Mouse (Mus musculus): Measurements from ENCODE around the gene Nr1h4. TPM values are rescaled to one million over a fixed set of nuclear protein-coding genes. Genes with fewer than 3 reads are reported as not detected.

The Nr1h4 gene
- polyA plus RNA-seq (2012; rRNA removed), result 0.08 TPM in 2 replicates

DNA sequence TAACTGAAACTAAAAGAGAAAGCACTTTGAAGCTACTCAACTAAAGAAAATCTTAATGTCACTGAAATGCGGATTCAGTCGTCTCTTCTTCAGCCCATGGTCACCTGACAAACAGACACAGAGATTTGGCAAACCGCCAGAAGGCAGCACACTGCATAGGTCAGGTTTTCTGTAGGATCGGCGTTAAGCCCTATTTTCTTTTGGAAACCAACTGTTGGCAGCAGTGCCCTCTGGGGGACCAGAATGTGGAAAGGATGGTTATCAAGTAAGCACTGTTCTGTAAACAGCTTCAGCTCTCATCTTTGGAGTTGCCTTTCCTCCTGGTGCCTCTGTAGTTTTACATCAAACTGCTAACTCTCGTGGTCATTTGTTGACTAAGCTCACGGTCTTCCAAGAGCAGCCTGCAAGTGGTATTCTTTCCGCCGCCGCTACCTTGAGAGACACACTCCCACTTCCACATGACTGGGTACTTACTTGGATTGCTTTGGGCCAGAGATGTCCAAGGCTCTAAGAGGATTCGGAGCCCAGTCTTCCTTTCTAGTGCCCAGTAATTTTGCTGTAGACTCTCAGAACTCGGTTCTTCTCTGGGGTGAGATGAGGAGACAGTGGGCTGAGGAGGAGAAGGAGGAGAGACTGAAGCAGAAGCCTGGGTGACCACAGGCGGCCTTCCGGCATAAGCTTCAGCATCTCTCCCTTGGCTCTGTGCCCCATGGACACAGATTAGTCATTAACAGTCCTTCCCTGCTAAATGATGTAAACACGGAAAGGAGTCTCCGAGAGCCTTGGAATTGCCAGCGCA is at the start of gene Nr1h4:
Gene Nr1h4, minus strand, starts transcription at position 657 of the 799 bp plus-strand sequence.
- no peak within 1 kb of the TSS for H3K27ac ChIP-seq (ENCODE audit: insufficient read depth, low read length)
- no peak for DNase-seq (ENCODE audit: low read depth in 1 of 2, low spot score in 2 of 2)
- H3K4me1 ChIP-seq (ENCODE audit: control insufficient read depth, insufficient read depth, insufficient read length), result no peaks in the 10 kb centered on the region
- no peak for TF ChIP-seq POLR2A (IDR thresholded peaks at IDR 0.05; ENCODE audit: low read depth, low read length)
- no peak for TF ChIP-seq CTCF (IDR thresholded peaks at IDR 0.05; ENCODE audit: extremely low read depth, insufficient read depth, insufficient read length, insufficient replicate concordance)
- no peaks in the 10 kb centered on the region for H3K36me3 ChIP-seq (ENCODE audit: control insufficient read depth, insufficient read depth, low read length)
- WGBS, result 81% methylated on average over 17 of the region's 17 CpGs
- H3K27me3 ChIP-seq (ENCODE audit: control insufficient read depth, insufficient read depth, low read length), result no peaks in the 10 kb centered on the region
- H3K4me3 ChIP-seq (ENCODE audit: extremely low read depth, insufficient read depth, insufficient read length), result no peak within 1 kb of the TSS

- DNase-seq (ENCODE audit: low read depth in 1 of 2, low spot score in 2 of 2), result no peak
- no peaks in the 10 kb centered on the region for H3K27me3 ChIP-seq (ENCODE audit: control insufficient read depth, insufficient read depth, low read length)
- H3K4me3 ChIP-seq (ENCODE audit: extremely low read depth, insufficient read depth, insufficient read length), result no peak overlapping the region
- no peaks in the 10 kb centered on the region for H3K36me3 ChIP-seq (ENCODE audit: control insufficient read depth, insufficient read depth, low read length)
- H3K4me1 ChIP-seq (ENCODE audit: control insufficient read depth, insufficient read depth, insufficient read length), result no peaks in the 10 kb centered on the region
- TF ChIP-seq POLR2A (IDR thresholded peaks at IDR 0.05; ENCODE audit: low read depth, low read length) (no peak), CTCF (IDR thresholded peaks at IDR 0.05; ENCODE audit: extremely low read depth, insufficient read depth, insufficient read length, insufficient replicate concordance) (no peak)
- no peak overlapping the region for H3K27ac ChIP-seq (ENCODE audit: insufficient read depth, low read length)
- WGBS, result 80% methylated on average over 4 of the region's 4 CpGs
Measured at GRCm38 (mm10) chr10:89578801-89579200, 45.4 kb upstream of the Nr1h4 start.

- 83% methylated on average over 3 of the region's 3 CpGs for WGBS
- H3K27me3 ChIP-seq (ENCODE audit: control insufficient read depth, insufficient read depth, low read length), result no peaks in the 10 kb centered on the region
- no peak for TF ChIP-seq POLR2A (IDR thresholded peaks at IDR 0.05; ENCODE audit: low read depth, low read length)
- no peak for TF ChIP-seq CTCF (IDR thresholded peaks at IDR 0.05; ENCODE audit: extremely low read depth, insufficient read depth, insufficient read length, insufficient replicate concordance)
- H3K4me1 ChIP-seq (ENCODE audit: control insufficient read depth, insufficient read depth, insufficient read length), result no peaks in the 10 kb centered on the region
- no peak overlapping the region for H3K4me3 ChIP-seq (ENCODE audit: extremely low read depth, insufficient read depth, insufficient read length)
- H3K36me3 ChIP-seq (ENCODE audit: control insufficient read depth, insufficient read depth, low read length), result no peaks in the 10 kb centered on the region
- H3K27ac ChIP-seq (ENCODE audit: insufficient read depth, low read length), result no peak overlapping the region
- DNase-seq (ENCODE audit: low read depth in 1 of 2, low spot score in 2 of 2), result no peak
Measured at GRCm38 (mm10) chr10:89577666-89578065, 44.3 kb upstream of the Nr1h4 start.

DNA sequence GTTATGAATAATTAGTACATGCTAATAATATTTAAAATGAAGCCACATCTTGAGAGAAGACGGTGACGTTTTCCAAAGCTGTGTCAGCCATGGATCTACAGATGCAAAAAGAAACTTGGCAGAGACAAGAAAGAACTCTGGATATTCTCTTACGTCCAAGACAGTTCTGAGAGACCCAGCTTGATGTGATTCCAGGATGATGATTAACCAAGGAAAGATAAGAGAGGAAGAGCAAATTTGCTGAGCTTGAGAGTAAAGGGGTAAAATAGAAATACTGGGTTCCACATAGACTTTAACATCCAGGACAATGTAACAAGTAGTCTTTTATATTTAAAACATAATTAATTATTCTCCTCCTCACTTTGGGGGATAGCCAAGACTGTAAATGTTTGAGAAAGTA is 40.0 kb upstream of the Nr1h4 start:
- no peak overlapping the region for H3K27ac ChIP-seq (ENCODE audit: insufficient read depth, low read length)
- no peak overlapping the region for H3K4me3 ChIP-seq (ENCODE audit: extremely low read depth, insufficient read depth, insufficient read length)
- no peaks in the 10 kb centered on the region for H3K36me3 ChIP-seq (ENCODE audit: control insufficient read depth, insufficient read depth, low read length)
- H3K27me3 ChIP-seq (ENCODE audit: control insufficient read depth, insufficient read depth, low read length), result no peaks in the 10 kb centered on the region
- DNase-seq (ENCODE audit: low read depth in 1 of 2, low spot score in 2 of 2), result no peak
- TF ChIP-seq CTCF (IDR thresholded peaks at IDR 0.05; ENCODE audit: extremely low read depth, insufficient read depth, insufficient read length, insufficient replicate concordance) (no peak), POLR2A (IDR thresholded peaks at IDR 0.05; ENCODE audit: low read depth, low read length) (no peak)
- H3K4me1 ChIP-seq (ENCODE audit: control insufficient read depth, insufficient read depth, insufficient read length), result no peaks in the 10 kb centered on the region
- WGBS, result 91% methylated on average over 3 of the region's 3 CpGs

GRCm38 (mm10) chr10:89572946-89573345 is 39.6 kb upstream of the Nr1h4 start:
- Histone ChIP-seq H3K36me3 (ENCODE audit: control insufficient read depth, insufficient read depth, low read length) (no peaks in the 10 kb centered on the region), H3K27me3 (ENCODE audit: control insufficient read depth, insufficient read depth, low read length) (no peaks in the 10 kb centered on the region), H3K27ac (ENCODE audit: insufficient read depth, low read length) (no peak overlapping the region), H3K4me1 (ENCODE audit: control insufficient read depth, insufficient read depth, insufficient read length) (no peaks in the 10 kb centered on the region), H3K4me3 (ENCODE audit: extremely low read depth, insufficient read depth, insufficient read length) (no peak overlapping the region)
- 60% methylated on average over 6 of the region's 6 CpGs for WGBS
- DNase-seq (ENCODE audit: low read depth in 1 of 2, low spot score in 2 of 2), result no peak
- TF ChIP-seq POLR2A (IDR thresholded peaks at IDR 0.05; ENCODE audit: low read depth, low read length) (no peak), CTCF (IDR thresholded peaks at IDR 0.05; ENCODE audit: extremely low read depth, insufficient read depth, insufficient read length, insufficient replicate concordance) (no peak)

GRCm38 (mm10) chr10:89567391-89567790 is 34.0 kb upstream of the Nr1h4 start:
- TF ChIP-seq POLR2A (IDR thresholded peaks at IDR 0.05; ENCODE audit: low read depth, low read length), result no peak
- no peak for TF ChIP-seq CTCF (IDR thresholded peaks at IDR 0.05; ENCODE audit: extremely low read depth, insufficient read depth, insufficient read length, insufficient replicate concordance)
- DNase-seq (ENCODE audit: low read depth in 1 of 2, low spot score in 2 of 2), result no peak
- Histone ChIP-seq H3K4me3 (ENCODE audit: extremely low read depth, insufficient read depth, insufficient read length) (no peak overlapping the region), H3K27me3 (ENCODE audit: control insufficient read depth, insufficient read depth, low read length) (no peaks in the 10 kb centered on the region), H3K36me3 (ENCODE audit: control insufficient read depth, insufficient read depth, low read length) (no peaks in the 10 kb centered on the region), H3K27ac (ENCODE audit: insufficient read depth, low read length) (no peak overlapping the region), H3K4me1 (ENCODE audit: control insufficient read depth, insufficient read depth, insufficient read length) (no peaks in the 10 kb centered on the region)
- WGBS, result 88% methylated on average over 2 of the region's 2 CpGs

All from spleen, adult 2 months (tissue).